Mouse (Mus musculus) kidney, postnatal 4 days (tissue): Measurements from ENCODE around the gene Tyw3.
A peak's percentile ranks its signal among the peaks of the same experiment; 100 is the strongest.
"Not testable (repeated sequence)": the region's sequence is repeated elsewhere in the genome, so short reads cannot be mapped to it uniquely, and the experiment has no call there.

Source experiments
- DNase-seq, 2 experiments: peaks; one replicate each; pipeline ENCODE4 v3.0.0; 2021; ENCODE audit warnings: mixed read lengths in 2 of 2

The Tyw3 gene

GRCm38 (mm10) chr3:154596934-154597554 lies at the start of gene Tyw3:
Gene Tyw3, minus strand, starts transcription at chr3:154597104.
- DNase-seq = peak; percentile 99 to 100

GRCm38 (mm10) chr3:154633091-154633490 lies 36.2 kb upstream of the Tyw3 start:
- no peak for DNase-seq

- not testable (repeated sequence) for DNase-seq
These were observed 34.4 kb upstream of the Tyw3 start for GRCm38 (mm10) chr3:154631281-154631680.

- DNase-seq = no peak
These were observed 31.4 kb upstream of the Tyw3 start for GRCm38 (mm10) chr3:154628284-154628683.

DNA sequence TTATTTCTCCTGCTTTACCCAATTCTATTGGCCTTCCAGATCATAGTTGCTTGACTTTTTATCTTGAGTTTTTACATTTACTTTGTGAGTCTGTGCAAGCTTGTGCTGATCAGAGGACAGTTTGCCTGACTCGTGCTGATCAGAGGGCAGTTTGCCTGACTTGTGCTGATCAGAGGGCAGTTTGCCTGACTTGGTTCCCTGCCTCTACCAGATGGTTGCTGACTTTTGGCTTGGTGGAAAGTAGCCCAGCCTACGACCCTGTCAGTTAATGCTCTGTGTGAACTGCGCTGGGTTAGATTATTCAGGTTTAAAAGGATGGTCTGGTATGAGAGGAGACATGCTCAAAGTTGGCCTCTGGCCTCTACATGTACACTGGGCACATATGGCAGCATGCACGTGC lies 19.2 kb upstream of the Tyw3 start:
- DNase-seq = no peak

DNA sequence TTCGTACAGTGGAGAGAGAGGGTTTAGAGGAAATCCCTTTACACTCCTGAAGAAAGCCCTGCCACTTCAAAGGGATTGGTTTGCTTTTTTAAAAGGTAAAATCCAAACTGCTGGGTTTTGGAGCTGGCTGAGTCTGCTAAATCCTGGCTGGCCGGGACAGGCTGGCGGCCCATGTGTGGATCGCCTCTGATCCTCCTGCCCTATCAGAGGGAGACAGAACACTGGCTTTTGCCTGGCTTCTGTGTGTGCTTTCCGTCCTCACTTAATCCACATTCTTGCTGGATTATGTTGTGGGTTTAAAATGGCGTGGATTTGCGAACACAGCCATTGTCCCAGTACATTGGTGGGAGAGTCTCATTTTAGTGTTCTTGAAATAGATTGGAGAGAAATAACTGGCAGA lies 18.4 kb upstream of the Tyw3 start:
- no peak for DNase-seq

DNA sequence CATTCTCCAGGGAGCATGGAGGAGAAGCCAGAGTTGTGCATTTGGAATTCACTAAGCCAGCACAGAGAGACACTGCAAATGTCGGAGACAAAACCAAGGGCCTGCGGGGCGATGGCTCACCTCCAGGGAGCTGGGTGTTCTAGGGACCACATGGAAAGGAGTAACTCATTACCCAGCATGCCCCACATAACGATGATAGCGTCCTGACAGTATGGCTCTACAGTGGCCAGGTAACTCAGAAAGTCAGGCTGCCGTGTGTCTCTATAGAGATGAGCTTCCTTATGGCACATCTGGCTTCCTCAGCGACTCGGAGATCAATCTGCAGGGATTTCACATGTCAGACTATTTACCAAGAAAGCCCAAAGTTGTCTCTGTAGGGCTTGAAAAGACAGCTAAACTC lies 17.9 kb upstream of the Tyw3 start:
- no peak for DNase-seq

DNA sequence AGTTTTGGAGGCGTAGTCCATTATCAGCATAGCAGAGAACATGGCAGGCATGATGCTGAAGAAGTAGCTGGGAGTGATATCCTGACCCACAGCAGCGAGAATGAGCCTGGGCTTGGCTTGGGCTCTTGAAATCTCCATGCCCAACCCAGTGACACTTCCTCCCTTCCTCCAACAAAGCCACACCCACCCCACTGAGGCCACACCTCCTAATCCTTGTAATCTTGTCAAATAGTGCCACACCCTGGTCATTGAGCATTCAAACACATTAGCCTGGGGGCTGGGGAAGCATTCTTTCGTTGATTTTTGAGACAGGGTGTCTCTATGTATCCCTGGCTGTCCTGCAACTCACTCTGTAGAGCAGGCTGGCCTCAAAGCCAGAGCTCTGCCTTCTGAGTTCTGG lies 15.0 kb upstream of the Tyw3 start:
- DNase-seq = no peak

DNA sequence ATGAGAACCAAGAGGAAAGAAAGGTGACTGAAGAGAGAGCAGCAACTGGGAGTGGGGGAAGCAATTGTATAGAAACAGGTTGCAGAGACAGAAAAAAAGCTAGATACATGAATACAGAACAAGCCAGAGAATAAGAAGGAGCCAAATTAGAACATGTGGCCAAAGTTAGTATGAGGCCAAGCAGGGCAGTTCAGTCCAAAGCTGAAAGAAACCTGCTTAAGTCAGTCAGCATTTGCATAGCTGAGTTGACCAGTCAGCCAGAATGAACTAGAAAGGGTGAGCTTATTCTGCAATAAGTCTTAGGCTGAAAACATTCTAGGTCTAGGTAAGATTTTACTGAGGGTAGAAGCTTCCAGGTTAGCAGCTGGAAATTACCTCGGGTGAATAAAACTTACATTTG lies 11.0 kb upstream of the Tyw3 start:
- DNase-seq = no peak

DNA sequence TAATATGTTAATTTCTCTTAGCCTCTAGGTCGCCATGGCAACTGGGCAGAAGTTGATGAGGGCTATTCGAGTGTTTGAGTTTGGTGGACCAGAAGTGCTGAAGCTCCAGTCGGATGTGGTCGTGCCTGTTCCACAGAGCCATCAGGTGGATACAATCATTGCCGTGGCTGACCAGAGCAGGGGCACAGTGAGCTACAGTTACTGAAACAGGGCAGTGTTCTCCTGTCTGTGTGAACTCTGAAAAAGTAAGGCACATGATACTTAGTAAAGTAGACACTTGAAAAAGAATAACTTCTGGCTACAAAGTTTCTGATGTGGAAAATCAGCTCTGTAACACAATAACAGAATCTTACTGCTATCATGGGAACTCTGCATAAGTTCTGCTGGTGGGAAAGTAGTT lies 8.0 kb upstream of the Tyw3 start:
- no peak for DNase-seq

DNA sequence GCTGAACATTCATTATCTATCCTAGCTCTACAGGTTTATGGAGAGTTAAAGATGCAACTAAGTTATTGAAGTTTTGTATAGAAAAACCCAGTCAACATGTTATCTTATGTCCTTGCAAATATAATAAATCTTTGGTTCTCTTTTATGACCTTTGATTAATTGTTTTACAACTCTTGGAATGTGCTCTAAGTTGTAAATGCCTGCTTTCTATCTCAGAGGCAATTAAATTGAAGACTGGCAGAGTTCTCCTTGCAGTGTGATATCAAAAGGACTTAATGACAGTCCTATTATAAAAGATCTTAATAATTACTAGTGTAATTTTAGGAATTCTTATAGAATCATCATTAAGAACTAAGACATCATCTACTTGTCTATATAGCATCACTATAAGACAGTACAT lies 5.2 kb upstream of the Tyw3 start:
- DNase-seq = no peak

GRCm38 (mm10) chr3:154597561-154597960 lies 657 bp upstream of the Tyw3 start:
- peak; percentile 44 to 61 for DNase-seq

- DNase-seq = peak; percentile 95
These were observed 393 bp downstream of the Tyw3 start, which contains the start of gene Cryz for GRCm38 (mm10) chr3:154596488-154596933. Gene Cryz, plus strand, starts transcription at chr3:154596711.

- peak in 1 of 2 experiments; percentile 20 for DNase-seq
These were observed 2.7 kb downstream of the Tyw3 start for GRCm38 (mm10) chr3:154594156-154594555.

DNA sequence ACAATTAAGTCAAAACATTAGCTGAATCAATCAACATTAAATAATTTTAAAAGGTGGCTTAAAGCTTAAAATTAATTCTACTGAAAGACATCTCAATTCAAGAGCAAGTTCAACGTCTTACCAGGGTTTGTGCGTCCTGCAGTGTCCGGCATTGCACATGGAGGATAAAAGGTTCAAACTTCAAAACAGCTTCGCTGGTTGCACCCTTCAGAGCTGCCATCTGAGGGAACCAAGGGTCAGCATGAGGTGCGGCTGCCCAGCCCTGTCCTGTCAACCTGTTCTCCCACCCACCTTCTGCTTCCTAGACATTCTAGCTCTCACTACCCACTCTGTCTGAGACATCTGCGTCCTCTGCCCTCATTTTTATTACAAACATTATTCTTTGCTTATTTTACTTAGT lies 3.3 kb downstream of the Tyw3 start:
- no peak for DNase-seq

GRCm38 (mm10) chr3:154591621-154592020 lies 5.3 kb downstream of the Tyw3 start:
- DNase-seq = no peak

DNA sequence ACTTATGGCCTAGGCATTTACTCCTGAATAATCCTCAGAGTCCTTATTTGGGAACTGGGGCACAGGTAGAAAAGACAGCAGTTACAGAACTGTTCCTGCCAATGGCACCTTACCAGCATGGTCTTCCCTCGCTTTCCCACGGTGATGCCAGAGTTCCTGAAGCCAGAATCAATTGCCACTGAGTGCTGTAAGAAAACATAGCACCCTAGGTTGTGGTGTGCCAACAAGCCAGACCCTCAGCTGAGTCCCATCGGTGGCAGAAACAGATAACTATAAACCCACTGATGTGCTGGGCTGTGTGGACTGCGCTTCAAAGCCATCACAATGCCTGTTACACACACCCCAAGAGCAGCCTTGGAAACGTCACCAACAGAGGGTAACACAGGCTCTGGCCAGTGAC lies 5.9 kb downstream of the Tyw3 start:
- no peak for DNase-seq

- no peak for DNase-seq
These were observed 12.6 kb downstream of the Tyw3 start for GRCm38 (mm10) chr3:154584351-154584750.

DNA sequence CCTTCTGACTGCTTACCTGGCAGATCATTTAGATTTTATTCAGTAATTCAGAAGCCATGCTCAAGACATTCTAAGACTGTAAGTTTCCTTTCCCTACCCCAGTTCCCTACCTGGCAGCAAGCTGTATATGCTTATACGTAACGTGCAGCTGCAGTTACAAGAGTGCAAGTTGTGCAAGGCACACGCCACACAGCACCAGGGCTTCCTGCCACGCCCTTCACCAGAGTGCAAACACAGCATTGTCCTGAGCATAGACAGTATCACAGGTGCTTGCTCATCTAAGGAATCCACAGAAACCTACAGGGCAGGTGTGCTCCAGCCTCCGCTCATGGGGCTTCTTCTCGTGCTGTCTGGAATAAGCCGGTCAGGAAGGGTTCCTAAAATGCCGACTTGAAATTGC lies 19.0 kb downstream of the Tyw3 start:
- DNase-seq = no peak

DNA sequence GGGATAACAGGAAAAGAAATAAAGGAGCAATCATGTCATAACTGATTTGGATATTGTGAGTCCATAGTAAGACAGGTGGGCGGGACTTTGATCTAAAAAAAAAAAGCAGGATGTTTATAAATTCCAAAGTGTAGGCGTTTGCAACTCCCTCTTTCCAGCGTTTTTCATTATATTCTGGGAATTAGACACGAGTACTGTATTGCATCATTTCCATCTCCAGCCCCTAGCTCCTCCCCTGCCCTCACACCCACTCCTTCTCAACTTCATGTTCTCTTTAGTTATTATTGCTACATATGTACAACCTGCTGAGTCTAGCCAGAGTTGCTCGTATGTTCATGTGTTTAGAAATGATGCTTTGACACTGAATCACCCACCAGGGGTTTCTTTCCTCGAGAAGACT lies 23.2 kb downstream of the Tyw3 start:
- DNase-seq = no peak

- DNase-seq = peak; percentile 86 to 88
These were observed 24.4 kb downstream of the Tyw3 start for GRCm38 (mm10) chr3:154572341-154572972.

GRCm38 (mm10) chr3:154570786-154571185 lies 26.1 kb downstream of the Tyw3 start:
- peak in 1 of 2 experiments; percentile 30 for DNase-seq

- DNase-seq = no peak
These were observed 26.8 kb downstream of the Tyw3 start for GRCm38 (mm10) chr3:154570029-154570575.

DNA sequence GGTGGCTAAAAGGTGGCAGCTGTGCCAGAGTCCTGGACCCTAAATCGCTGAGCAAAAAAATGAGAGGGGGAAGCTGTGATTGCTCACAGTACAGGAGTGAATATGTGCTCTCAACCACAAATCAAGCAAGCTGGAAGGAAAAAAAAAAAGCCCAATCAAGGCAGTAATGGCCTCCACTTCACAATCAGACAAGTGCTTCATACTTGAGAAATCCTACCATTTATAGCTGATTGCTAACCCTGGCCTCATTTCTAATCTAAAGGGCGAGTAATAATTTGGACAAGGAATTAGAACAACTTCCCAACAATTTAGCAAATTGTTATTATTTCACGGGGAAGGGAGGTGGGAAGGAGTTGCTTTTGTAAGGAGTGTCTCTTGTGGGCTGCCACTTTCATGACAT lies 31.5 kb downstream of the Tyw3 start:
- no peak for DNase-seq
